Mouse (Mus musculus) monocyte, adult 2 months (primary cell): ENCODE results near the gene 2610528A11Rik.
A peak's percentile ranks its signal among the peaks of the same experiment; 100 is the strongest.
"Not testable (repeated sequence)": the region's sequence is repeated elsewhere in the genome, so short reads cannot be mapped to it uniquely, and the experiment has no call there.

Experiments
- DNase-seq, 2 experiments: peaks; one replicate each; pipeline ENCODE4 v3.0.0; 2022; ENCODE audit warnings: low spot score in 2 of 2, low read depth in 1 of 2

2610528A11Rik gene

DNA sequence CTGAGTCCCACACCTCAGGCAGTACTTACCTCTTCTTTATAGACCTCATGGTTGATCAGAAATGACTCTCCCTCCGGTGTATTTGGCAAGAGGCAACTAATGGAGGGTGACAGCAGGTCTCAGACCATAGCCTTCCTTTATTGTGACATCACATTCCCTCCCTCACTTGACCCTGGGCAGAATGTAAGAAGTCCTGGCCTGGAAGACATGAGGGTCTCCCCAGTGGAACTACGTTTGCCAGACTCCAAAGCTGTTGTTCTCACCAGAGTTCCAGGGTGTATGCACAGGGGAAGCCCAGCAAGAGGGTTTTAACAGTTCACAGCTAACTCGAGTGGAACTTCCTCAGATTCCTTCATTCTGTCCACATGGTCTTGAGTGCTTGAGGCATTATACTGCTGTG is at the start of gene 2610528A11Rik:
Gene 2610528A11Rik, minus strand, starts transcription at position 101 of the 400 bp plus-strand sequence.
- DNase-seq = no peak

DNA sequence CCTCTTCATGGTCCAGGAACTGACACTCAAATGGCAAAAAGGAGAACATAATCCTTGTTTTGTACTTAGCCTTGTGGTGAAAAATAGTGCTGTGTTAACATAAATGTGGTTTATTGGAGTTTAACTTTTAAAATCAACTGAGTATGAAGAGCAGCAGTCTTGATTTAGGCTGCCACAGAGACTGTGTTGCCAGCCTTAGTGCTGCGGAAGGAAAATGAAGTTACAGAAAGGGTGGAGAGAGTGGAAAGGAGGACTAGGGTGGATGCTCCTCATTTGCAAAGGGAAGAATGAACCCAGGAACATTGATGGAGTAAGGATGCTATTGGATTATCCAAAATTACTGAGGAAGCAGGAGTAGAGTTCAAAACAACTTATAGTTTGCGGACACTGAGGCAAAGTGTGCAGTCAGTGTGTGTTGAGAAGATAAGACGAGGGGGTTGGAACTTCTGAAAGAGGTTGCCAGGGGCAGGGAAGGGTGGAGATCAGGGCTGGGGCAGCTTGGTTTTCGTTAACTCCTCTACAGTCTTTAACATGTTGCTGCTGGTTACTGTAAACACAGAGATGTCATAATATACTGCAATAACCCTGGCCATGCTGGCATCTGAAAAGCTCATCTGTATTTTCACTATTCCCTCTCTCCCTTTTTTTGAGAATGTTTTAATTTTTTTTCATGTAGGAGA is 49.6 kb upstream of the 2610528A11Rik start:
- DNase-seq = no peak

DNA sequence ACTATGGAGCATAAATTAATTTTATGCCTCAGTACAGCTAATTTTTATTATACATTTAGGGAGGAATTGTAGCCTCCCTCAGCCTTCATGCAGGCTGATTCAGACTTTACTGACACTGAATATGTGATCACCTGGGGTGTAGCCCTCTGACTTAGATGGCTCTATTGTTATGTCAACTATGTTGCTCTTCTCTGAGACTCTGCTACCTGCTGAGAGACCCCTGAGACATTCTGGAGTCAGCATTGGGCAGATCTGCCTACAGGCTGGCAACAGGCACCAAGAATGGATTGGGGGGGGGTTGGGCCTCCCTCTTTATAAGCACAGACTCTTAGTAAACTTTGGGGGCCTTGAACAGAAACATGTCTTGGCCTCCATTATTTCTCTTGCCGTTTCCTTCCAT is 40.6 kb upstream of the 2610528A11Rik start:
- no peak for DNase-seq

DNA sequence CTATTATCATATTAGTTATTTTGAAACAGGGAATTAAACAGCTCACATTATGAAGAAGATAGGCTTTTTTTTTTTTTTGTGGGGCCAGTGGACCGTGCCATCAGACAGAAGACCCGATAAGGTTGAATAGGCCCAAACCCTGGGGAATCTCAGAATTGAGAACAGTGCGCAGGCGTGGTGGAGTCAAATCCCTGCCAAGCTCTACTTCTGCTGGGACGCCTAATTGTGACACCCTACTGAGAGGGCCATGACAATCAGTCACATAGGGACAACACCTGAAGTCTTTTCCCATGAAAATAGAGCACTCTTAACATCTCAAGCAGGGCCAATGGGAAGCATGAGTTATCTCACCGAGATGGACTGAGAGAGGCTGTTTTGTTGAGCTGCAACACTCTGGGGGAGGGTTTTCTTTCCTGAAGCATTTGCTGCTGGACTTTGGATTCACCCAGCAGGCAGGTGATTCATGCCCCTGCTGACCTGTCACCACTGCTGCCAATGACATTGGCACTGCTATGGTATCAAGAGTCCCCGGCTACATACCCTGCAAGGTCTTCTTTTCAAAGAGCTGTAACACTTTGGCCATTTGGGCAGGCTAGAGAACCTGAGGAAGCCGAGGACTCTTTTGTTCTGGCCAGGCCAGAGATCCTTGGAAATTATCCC is 25.4 kb upstream of the 2610528A11Rik start:
- no peak for DNase-seq

DNA sequence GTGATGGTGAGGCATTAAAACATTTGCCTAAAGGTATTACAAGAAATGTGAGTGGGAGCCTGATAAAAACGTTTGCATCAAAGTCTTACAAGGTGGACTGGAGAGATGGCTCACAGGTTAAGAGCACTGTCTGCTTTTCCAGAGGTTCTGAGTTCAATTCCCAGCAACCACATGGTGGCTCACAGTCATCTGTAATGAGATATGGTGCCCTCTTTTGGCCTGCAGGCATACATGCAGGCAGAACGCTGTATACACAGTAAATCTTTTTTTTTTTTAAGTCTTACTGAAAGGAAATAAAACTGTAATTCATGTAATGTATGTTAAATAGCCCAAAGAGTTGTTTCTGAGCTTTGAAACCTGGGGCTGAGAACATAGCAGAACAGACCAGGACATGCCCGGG is 23.8 kb upstream of the 2610528A11Rik start:
- not testable (repeated sequence) for DNase-seq

DNA sequence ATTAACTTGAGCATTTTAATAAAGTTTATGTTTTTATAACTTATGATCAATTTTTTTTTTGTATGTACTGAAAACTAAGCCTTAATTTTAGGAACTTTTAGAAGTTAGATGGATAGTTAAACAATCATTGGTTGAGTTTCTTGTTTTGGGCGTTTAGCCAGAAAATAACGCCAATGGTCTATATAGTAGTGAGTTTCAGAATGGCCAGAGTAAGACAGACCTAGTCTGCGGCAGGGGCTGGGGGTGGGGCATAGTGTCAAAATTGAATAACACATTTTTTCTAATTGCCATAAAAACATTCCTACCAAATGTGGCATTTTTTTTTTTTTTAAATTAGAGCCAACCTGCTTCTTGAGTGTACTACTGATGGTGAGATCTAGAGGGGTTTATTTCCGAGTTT is 22.3 kb upstream of the 2610528A11Rik start:
- no peak for DNase-seq

DNA sequence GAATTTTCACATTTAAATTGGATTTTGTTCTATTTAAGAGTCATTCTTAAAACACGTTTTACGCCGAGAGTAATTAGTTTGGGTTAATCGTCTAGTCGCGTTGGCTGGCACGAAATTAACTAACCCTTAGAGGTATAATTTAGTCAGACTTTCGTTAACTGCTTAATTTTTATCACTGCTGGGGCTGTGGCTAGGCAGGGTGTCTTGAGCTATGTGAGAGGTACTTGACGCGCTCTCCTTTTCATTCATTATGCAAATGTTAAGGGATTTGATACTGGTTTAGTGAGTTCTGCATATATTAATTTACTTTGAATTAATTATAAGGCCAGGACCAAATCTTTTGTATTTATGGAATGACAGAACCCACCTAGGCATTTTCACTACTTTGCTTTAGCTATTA is 21.8 kb upstream of the 2610528A11Rik start:
- no peak for DNase-seq

DNA sequence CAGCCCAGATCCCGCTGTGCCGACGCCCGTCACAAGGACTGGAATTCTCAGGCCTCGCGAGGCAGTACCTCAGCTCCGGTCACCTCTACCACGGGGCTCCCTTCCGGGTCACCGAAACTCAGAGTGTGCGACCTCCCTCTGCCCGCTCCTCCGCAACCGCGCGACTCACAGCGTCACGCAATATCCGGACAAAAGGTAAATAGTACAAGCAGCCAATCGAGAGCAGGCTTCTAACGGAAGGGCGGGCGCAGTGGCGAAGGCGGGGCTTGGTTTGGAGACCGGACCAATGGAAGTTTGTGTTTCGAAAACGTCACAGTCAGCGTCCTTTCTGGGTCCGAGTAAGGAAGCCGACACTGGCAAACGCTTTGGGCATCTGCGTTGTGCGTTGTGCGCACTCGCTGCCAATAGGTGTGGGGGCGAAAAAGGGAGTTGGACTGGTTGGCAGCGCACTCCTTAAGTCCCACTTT is 21.3 kb upstream of the 2610528A11Rik start, which contains the start of gene Ghitm:
Gene Ghitm, minus strand, starts transcription at position 146 of the 467 bp plus-strand sequence.
- DNase-seq = peak; percentile 91 to 94

DNA sequence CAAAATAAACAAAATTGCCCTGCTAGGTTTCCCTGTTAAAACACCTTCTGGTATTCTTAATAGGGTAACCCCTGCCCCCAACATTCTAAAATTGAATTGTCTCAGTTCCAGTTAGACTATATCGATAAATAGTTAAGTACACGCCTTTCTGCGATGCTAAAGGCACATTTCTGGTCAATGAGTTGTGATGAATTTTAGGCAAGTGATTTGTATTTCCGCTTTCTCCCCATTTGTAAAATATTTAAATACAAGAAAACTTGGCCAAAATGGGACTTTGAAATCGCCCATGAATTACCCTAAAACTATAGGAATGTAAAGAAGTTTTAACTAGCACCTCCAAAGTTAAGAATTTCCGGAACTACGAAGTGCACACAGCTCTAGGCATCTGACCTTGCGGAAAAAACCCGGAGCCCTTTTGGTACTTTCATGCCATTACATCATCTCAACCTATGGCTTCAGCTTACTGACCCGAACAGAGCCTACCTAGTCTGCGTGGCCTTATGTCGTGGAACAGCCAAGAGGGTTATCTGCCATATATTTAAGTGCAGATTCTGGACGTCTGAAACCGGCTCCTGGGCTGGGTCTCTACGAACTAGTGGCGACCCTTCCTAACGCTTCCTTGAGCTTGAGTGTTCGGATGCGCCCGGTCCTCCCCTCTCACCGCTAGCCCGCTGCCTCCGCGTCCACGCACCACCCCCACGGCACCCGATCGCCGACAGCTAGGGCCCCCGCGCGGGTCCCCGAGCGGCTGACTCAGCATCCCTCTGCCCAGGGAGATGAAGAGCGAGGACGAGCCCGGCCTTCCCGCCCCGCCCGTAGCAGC is 20.7 kb upstream of the 2610528A11Rik start:
- DNase-seq = peak; percentile 3 to 42

DNA sequence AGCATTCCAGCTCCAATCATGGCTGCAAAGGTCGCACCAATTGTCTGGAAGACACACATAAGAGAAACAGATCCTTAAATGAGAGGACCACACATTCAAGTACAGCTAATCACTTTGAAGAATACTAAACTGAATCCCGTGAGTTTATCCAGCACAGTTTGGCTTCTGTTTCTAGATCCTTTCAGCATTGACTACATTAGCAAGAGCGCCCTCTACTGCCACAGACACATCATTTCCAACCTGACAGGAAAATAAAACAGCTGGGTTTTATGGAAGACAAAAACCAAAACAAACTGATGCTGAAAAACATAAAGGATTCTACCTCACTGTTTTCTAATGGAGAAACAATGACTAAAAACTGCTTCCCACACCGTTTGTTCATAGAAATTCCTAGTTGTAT is 13.8 kb upstream of the 2610528A11Rik start:
- no peak for DNase-seq

DNA sequence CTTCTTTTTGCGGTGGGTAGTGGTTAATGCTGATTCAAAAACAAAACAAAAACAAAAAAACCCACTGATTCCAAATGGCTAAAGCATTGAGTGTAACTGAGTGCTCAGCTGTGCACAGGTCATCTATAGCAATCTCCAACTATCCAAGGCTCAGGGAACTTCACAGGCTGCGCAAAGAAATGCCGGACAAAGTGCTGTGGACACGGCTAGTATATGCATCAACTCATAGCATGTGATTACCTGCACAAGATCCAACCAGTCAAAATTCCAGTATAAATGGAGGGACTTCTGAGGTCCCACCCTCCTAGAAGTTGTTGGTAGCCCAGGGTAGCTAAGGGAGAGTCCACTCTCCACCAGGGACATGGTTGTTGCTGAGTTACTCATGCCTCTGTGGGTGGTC is 5.4 kb upstream of the 2610528A11Rik start:
- DNase-seq = no peak

DNA sequence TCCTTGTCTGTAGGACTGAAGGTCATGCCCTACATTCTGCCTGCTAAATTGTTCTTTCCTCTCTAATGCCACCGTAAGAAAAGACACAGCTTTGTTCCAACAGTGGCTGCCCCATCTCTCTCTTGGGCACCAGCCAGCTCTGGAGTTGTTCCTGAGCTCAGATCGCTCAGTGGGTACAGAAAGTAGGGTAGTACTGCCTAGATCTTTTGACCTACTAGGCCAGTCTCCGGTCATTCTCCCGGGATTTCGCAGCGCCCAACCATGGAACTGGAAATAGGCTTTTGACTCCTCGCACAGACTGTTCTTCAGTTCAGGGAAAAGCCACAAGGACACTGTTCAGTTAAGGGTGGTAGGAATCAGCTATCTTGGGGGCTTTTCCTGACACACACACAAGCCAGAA is 891 bp downstream of the 2610528A11Rik start:
- DNase-seq = no peak

DNA sequence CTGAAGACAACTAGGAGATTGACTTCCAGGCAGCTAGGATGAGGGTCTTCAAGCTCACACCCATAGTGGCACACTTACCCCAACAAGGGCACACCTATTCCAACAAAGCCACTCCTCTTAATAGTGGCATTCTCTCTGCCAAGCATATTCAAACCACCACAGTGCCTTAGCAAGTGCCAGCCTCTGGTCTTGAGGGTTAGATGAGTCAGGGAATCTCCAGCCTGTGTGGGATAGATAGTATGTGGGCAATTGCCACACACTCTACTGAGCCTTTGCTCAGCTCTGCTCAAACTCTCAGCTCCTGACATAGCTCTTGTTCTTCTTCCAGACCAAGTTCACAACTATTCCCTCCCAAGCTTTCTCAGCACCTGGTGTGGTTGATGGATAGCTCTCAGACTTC is 2.5 kb downstream of the 2610528A11Rik start:
- no peak for DNase-seq

DNA sequence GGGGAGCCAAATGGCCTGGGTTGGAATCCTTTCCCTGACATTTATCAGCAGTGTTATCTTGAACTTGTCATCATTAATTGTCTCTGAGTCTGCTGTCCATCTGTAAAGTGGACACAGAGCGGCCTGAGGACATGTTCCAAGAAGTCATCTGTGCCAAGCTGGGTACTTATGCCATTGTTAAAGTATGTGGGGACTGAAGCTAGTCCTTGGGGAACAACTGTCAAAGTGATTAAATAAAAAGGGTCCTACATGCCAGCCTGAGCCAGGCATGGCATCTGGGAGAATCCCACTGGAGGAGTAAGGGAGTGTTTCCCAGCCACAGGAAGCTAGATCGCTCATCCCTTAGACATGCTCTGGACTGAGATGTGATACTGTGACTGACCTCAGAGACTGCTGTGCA is 3.4 kb downstream of the 2610528A11Rik start:
- DNase-seq = no peak

DNA sequence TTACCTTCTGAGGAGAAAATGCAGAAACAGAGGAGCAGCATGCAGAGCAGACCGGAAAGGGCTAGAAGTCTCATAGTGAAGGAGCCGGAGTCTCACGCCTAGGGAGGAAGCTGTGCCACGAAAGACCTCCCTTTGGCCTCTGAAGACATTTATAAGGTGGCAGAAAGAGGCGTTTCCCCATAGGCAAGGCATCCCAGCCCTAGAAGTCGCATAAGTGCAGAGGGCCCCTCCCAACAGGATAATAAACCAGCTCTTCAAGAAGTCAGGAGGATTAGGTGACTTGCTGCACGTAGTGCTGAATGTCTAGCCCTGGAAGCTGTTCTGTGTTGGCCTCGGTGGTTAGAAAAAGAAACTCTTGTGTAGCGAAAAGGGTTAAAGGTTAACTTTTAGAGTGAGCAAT is 3.8 kb downstream of the 2610528A11Rik start:
- no peak for DNase-seq

DNA sequence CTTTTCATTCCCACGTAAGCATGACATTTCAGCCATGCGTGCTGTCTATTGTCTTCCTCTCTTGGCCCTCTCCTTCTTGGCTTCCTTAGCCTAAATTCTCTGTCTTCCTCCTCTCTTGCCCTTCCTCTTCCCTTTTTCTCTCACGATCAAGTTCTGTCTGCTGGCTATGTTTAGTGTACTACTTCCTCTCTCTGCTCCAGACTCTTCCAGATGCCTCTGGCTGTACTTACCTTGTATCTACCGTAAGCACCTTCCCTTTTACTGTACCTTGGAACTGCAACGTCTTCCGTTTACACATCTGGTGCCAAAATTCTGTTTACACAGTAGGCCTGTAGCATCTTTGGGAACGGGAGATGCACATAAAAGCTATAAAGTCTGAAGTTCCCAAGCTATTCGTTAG is 4.4 kb downstream of the 2610528A11Rik start:
- no peak for DNase-seq

DNA sequence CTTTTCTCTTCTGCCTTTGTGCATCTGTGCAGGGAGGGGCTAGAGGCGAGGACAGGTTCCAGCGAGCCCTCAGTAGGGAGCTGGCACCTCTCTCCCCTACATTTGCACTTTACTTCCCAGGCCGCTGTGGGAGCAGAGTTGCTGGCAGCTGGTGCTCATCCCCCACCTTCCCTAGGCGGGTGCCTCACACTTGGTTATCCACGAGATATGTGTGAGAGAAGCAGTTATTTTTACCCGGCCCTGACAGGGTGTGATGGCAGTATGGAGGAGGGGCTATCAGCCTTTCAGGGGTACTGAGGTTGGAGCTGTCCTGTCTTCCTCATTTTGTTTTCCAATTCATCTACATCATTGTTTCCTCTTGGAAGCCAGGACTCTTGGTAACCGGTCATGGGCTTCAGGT is 8.0 kb downstream of the 2610528A11Rik start:
- no peak for DNase-seq

DNA sequence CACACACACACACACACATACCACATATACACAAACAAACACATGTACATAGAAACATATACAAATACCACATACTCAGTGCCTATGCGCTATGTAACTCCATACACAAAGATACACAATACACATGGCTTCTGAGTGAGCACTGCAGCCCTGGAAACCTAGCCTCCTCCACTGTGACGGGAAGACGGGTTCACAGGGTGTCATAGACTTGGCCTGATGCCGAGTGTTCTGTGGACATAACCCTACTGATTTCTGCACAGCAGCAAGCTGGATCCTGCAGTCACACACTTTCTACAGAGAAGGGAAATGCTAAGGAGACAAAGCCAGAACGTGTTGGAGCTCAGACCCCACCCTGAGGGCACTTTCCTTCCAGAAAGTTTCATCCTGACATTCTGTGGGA is 9.1 kb downstream of the 2610528A11Rik start:
- DNase-seq = no peak

DNA sequence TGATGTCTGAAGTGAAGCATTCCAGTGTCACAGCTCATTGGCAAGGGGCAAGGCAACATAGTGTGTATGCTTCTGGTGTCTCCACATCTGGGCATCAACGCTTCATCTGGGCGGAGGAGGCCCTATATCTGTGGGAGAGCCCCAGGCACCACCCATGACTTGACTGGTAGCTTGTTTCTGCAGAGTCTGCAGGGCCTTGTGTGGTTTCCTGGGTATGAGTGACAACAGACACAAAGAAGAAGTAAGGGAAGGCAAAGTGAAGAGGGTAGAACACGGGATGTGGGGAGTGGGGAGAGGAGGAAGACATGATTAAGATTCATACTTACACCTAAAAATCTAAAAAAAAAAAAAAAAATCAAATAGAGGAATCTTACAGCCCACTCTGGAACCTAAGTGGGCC is 11.3 kb downstream of the 2610528A11Rik start:
- no peak for DNase-seq

DNA sequence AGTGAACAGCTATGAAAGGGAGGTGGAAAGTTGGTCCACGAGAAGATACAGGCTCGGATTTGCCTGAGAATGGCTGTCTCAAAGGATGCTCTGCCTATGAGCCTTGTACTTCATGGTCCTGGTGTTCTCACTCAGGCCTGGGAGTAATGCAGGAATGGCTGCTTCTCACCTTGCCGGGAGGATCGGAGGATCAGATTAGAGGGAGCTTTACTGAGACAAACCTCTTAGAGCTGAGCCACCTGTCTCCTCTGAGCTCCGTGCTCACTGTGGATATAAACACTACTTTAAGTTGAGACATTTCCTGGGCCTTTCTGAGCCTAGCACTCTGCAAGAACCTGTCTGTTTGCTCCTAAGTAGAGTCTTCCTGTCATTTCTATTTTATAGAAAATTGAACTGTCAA is 12.3 kb downstream of the 2610528A11Rik start:
- no peak for DNase-seq

DNA sequence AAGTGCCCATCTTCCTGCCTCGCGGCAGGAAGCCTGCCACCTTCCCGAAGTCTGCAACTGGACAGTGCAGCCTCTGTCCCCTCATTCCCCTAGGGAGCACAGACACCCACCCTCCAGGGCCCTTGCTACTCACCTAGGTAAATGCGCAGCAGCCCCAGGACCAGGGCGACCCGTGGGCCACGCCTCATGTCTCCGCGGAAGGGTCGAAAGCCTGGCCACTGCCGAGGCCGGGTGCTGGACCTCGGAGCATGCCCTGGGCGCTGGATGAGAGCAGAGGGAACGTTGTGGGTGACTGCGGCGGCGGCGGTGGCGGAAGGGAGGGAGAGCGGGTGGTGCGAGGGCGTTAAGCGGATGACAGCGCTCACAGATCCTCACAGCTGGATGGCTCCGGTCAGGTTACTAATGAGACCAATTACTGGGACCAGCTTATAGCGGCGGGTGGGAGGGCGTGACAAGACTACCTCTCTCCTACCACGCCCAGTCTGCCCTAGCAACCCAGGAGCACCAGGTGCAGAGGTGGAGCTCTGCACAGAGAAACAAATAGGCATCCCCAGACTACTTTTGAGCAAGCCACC is 15.8 kb downstream of the 2610528A11Rik start, which contains the start of gene Cdhr1:
Gene Cdhr1, minus strand, starts transcription at position 392 of the 575 bp plus-strand sequence.
- DNase-seq = no peak
